Mouse (Mus musculus) spleen, adult 2 months (tissue): ENCODE data around the gene Tgif2. TPM values are rescaled to one million over a fixed set of nuclear protein-coding genes. Genes with fewer than 3 reads are reported as not detected.
"Not testable (repeated sequence)": the region's sequence is repeated elsewhere in the genome, so short reads cannot be mapped to it uniquely, and the experiment has no call there.

ENCODE experiments used
- DNase-seq, 2 experiments: peaks; one replicate each; pipeline versions ENCODE4 v3.0.0 to v3.0.0-alpha.2; 2012 to 2021; ENCODE audit warnings: low spot score in 2 of 2, low read depth in 1 of 2
- H3K27ac ChIP-seq: fragments of 200-500 bp; 2 replicates; pipeline ENCODE4 v1.5.1; 2012; ENCODE audit warnings: low read length, inconsistent platforms; ENCODE audit not compliant: insufficient read depth
- H3K27me3 ChIP-seq: fragments of 200-500 bp; 2 replicates; pipeline ENCODE4 v1.6.1; 2012; ENCODE audit warnings: mild to moderate bottlenecking, moderate library complexity, low read length, inconsistent platforms; ENCODE audit not compliant: control insufficient read depth, insufficient read depth
- H3K36me3 ChIP-seq: fragments of 200-500 bp; 2 replicates; pipeline ENCODE4 v1.6.1; 2012; ENCODE audit warnings: mild to moderate bottlenecking, low read length, inconsistent platforms; ENCODE audit not compliant: control insufficient read depth, insufficient read depth
- H3K4me1 ChIP-seq: fragments of 200-500 bp; 2 replicates; pipeline ENCODE4 v1.6.1; 2011; ENCODE audit warnings: inconsistent platforms; ENCODE audit not compliant: control insufficient read depth, insufficient read depth, insufficient read length
- H3K4me3 ChIP-seq: fragments of 200-500 bp; 2 replicates; pipeline ENCODE4 v1.5.1; 2011; ENCODE audit warnings: mild to moderate bottlenecking, inconsistent platforms; ENCODE audit not compliant: insufficient read depth, insufficient read length; ENCODE audit errors: extremely low read depth
- CTCF ChIP-seq: fragments of 200-500 bp; IDR thresholded peaks from 2 replicates; pipeline ENCODE4 v1.5.1; 2011; ENCODE audit warnings: mild to moderate bottlenecking, inconsistent platforms; ENCODE audit not compliant: insufficient read depth, insufficient read length, insufficient replicate concordance; ENCODE audit errors: extremely low read depth
- POLR2A ChIP-seq: fragments of 200-500 bp; IDR thresholded peaks from 2 replicates; pipeline ENCODE4 v1.6.1; 2011; ENCODE audit warnings: low read depth, low read length, inconsistent platforms
- WGBS: fragments of 180-500 bp; shearing (Covaris S2); methylation state at CpG from one replicate; pipeline ENCODE4 v1.1.7; 2018; 5-methylcytosine and 5-hydroxymethylcytosine counted together
- polyA plus RNA-seq: library from polyadenylated mRNA; depleted of rRNA; stranded (reverse); fragments of >200 nt; gene quantifications from 2 replicates; pipeline ENCODE4 v1.2.3, GENCODE M21; 2012

Tgif2 gene
- polyA plus RNA-seq, 1 experiment = 11.8 TPM

DNA sequence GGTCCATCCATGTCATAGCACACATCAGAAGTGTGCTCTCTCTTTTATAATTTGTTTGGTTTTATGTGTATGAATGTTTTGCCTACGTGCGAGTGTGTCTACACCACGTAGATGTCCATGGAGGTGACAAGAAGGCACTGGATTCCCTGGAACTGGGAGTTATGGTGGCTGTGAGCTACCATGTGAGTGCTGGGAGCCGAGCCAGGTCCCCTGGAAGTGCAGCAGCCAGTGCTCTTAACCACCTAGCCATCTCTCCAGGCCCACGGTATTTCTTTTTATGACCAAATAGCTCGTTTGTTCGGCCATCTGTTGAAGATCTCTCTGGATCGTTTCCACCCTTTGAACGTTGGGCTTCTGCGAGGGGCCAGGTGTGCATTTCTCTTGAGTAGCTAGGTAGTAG, 3.5 kb downstream of the Tgif2 start:
- Histone ChIP-seq H3K4me3 (no peak overlapping the region), H3K36me3 (peaks cover 3% of the 10 kb centered on the region; the same call in 1 of the 2 replicates), H3K27me3 (no peaks in the 10 kb centered on the region), H3K4me1 (peaks cover 6% of the 10 kb centered on the region), H3K27ac (no peak overlapping the region)
- WGBS = 88% methylated on average over 10 of the region's 10 CpGs
- DNase-seq = no peak
- no peak for TF ChIP-seq CTCF
- TF ChIP-seq POLR2A = no peak

DNA sequence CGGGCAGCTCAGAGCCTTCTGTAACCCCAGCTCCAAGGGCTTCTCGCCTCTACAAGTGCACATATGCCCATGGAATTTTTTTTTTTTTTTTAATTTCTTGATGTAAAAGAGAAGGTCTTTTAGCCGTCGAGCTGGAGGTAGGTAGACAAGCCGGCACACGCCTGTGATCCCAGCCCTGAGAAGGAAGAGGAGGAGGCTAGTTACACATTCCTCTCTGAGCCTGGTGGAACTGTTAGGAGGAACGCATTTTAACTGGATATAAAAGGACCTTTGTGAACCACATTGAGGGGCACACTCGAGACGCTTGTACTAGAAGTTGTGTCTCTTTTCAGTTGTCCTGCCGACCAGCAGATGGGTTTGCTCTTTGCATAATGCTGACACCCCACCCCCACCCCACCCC, 4.9 kb downstream of the Tgif2 start:
- H3K4me1 ChIP-seq = peaks cover 6% of the 10 kb centered on the region
- 89% methylated on average over 10 of the region's 10 CpGs for WGBS

DNA sequence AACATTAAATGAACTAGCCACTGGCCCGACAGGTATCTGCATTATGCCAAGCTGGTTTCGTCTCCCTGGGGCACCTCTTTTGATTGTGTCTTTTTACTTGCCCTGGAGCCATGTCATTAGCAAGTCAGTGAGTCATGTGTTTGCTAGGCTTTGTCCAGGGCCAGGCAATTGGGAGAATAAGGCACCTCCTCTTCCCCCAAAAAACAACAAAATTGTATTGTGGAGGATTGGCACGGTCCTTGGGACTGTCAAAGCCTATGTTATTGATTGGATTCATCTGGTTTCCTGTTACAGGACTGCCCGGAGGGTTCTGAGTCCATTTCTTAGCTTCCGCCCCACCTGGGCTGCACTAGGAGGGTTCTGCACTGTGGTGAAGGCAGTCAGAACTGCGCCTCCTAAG, 7.8 kb downstream of the Tgif2 start:
- H3K4me1 ChIP-seq = no peaks in the 10 kb centered on the region
- no peak for TF ChIP-seq POLR2A
- no peak for TF ChIP-seq CTCF
- H3K36me3 ChIP-seq = peaks cover 10% of the 10 kb centered on the region; the same call in 1 of the 2 replicates
- WGBS = 92% methylated on average over 6 of the region's 6 CpGs
- no peaks in the 10 kb centered on the region for H3K27me3 ChIP-seq
- H3K4me3 ChIP-seq = no peak overlapping the region
- H3K27ac ChIP-seq = no peak overlapping the region
- no peak for DNase-seq

More for the DNA sequence above, 4.9 kb downstream of the Tgif2 start:
- Histone ChIP-seq H3K36me3 (peaks cover 3% of the 10 kb centered on the region; the same call in 1 of the 2 replicates), H3K27me3 (no peaks in the 10 kb centered on the region), H3K4me3 (no peak overlapping the region), H3K27ac (no peak overlapping the region)
- TF ChIP-seq POLR2A (no peak), CTCF (no peak)
- DNase-seq = no peak

DNA sequence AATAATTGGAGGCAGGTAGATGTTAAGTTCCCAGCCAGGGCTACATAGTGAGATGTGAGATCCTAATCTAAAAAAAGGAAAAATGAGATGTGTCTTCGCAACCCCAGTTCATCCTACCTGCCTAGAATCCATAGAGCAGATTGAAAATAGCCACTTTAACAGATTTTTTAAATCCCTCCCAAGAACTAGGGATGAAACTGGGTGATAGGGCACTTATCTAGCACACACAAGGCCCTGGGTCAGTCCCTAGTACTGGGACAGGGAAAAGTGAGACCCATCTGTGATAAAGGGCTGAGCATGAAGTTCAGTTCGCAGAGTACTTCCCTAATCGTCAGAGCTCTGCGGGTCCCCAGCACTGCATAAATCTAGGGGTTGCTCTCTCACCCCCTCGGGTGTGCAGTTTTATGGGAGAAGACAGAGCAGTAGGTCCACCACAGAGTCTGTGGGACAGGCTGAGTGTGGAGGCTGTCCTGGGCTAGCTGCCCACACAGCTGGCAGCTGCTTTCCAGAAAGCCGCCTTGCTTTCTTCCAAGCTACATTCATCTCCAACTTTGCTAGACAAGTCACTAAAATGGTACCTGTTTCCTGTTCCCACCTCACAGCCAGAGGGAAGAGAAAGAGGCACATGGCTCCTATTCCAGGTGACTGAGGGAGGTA, 8.8 kb downstream of the Tgif2 start:
- TF ChIP-seq POLR2A (no peak), CTCF (no peak)
- Histone ChIP-seq H3K27ac (no peak overlapping the region), H3K4me1 (no peaks in the 10 kb centered on the region), H3K4me3 (no peak overlapping the region), H3K36me3 (peaks cover 10% of the 10 kb centered on the region; the same call in 1 of the 2 replicates), H3K27me3 (no peaks in the 10 kb centered on the region)
- no peak for DNase-seq
- WGBS = 78% methylated on average over 6 of the region's 6 CpGs

DNA sequence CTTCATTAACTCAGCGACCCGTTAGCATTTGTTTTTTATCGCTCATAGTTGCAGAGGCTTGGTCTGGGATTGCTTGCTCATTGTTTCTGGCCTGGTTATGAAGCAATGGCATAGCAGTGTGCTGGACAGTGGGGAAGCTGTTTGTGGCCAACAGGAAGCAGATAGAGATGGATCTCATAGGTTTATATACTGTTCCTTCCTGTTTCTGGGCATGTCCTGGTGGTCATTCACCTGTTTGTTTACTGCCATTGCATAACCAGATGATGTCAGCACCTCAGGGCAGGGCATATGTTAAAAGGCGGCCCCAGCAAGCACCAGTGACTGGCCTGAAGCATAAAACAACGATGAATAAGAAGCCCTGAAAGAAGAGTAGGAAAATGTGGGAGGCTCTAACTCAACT, 10.7 kb downstream of the Tgif2 start:
- Histone ChIP-seq H3K4me3 (no peak overlapping the region), H3K4me1 (no peaks in the 10 kb centered on the region), H3K27ac (no peak overlapping the region), H3K36me3 (peaks cover 10% of the 10 kb centered on the region; the same call in 1 of the 2 replicates), H3K27me3 (no peaks in the 10 kb centered on the region)
- no peak for TF ChIP-seq CTCF
- TF ChIP-seq POLR2A = no peak
- no peak for DNase-seq
- 88% methylated on average over 5 of the region's 5 CpGs for WGBS

DNA sequence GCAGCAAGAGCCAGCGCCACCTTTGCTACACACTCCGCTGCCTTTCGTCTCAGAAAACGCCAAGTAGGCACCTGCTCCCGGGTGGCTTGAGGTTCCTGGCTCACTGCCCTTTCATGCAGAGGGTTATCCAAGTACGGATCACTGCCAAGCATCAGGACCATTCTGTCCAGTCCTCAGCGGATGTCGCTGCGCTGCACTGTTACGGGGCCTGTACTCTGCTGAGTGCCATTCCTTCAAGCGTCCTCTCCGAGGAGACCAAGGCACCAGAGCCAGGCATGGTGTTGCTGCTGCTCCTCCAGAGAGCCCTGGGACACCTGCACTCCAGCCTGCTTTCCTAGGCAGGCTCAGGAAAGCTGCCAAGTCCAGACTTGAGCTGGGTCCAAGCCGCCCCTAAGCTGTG, 13.8 kb downstream of the Tgif2 start:
- H3K36me3 ChIP-seq, H3K4me3 ChIP-seq, DNase-seq, H3K27me3 ChIP-seq, H3K27ac ChIP-seq: not testable (repeated sequence)
- peaks cover 11% of the 10 kb centered on the region for H3K4me1 ChIP-seq
- 89% methylated on average over 9 of the region's 13 CpGs for WGBS

DNA sequence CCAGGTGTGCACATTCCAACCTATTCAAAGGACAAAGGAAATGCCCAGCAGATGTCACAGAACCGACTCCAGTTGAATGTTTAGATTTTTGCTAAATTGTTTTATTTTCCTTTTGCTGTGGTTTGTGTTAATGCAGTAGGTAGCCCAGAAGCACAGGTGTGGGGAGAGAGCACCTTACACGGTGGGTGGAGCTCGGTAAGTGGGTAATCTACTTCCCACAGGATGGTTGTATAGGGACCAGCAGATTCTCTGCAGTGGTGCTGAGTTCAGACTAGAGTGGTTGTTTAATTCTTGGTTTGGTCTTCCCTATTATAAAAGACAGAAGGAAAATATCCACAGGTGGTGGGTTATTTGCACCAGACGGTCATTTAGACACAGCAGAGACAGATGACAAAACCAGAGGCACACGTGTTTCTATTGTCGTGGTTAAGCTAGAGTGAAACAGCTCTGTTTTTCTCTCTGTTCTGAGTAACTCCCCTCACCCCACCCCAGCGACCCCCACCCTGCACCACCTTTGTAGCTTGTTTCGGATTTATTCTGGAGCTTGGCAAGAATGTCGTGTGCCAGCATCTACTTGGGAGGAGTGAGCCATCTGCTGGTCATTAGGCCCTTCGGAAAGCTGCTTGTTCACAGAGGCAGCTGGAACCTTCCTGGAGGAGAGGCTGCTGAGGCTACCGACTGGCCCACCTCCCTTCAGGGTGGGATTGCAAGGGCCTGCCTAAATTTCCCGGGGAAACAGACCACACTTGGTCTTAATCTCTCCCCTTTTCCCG, 14.4 kb downstream of the Tgif2 start:
- H3K27me3 ChIP-seq, H3K27ac ChIP-seq, H3K4me3 ChIP-seq, DNase-seq, H3K36me3 ChIP-seq: not testable (repeated sequence)
- H3K4me1 ChIP-seq = peaks cover 11% of the 10 kb centered on the region
- 72% methylated on average over 13 of the region's 13 CpGs for WGBS
